Mouse (Mus musculus) cerebellum, adult 2 months (tissue): Measurements from ENCODE around the gene Nacc1.

ENCODE experiments used
- CTCF ChIP-seq: fragments of 200-500 bp; IDR thresholded peaks from 2 replicates; pipeline ENCODE4 v1.5.1; 2011; ENCODE audit warnings: low read depth, mild to moderate bottlenecking, control low read depth, low read length, moderate library complexity, borderline replicate concordance; ENCODE audit not compliant: insufficient read depth
- POLR2A ChIP-seq: fragments of 200-500 bp; IDR thresholded peaks from 2 replicates; pipeline ENCODE4 v1.6.1; 2011; ENCODE audit warnings: low read length, control low read depth, borderline replicate concordance; ENCODE audit not compliant: insufficient read depth

DNA sequence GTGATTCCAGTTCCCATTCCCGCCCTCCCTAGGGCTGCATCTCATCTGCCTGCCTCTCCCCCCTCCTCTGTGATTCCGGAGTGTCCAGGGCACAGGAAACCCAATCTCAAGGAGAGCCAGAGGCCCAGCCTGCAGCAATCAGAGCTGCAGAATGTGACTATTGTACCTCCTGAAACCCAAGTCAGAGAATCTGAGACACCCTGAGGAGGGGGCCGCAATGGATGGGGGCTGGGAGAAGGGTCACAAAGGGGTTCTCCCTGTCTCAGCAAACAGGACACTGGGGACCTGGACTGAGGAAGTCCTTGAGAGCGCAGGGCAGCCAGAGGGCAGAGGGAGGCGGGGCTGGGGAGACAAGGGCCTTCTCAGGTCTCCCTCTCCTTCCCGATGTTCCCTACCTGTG lies 45.3 kb upstream of the Nacc1 start:
- no peak for TF ChIP-seq CTCF
- no peak for TF ChIP-seq POLR2A
